Mouse (Mus musculus): ENCODE measurements at regions not wholly inside any gene's neighbourhood (a gene's known extent, or its start where the extent isn't known, plus 50 kb on each side); places are given as distances from the start of the nearest gene placed in this dataset.
"Not testable (repeated sequence)": the region's sequence is repeated elsewhere in the genome, so short reads cannot be mapped to it uniquely, and the experiment has no call there.

- no peak for ATAC-seq (ENCODE audit: insufficient number of reproducible peaks, low FRiP score, low TSS enrichment)
Observed at GRCm38 (mm10) chr3:121584736-121585151, 52.5 kb upstream of the Slc44a3 start.

- no peak for ATAC-seq (ENCODE audit: insufficient number of reproducible peaks, low FRiP score, low TSS enrichment)
Observed at GRCm38 (mm10) chr3:121584317-121584716, 52.1 kb upstream of the Slc44a3 start.

- ATAC-seq (ENCODE audit: insufficient number of reproducible peaks, low FRiP score, low TSS enrichment), result not testable (repeated sequence)
Observed at GRCm38 (mm10) chr3:121582711-121583110, 50.5 kb upstream of the Slc44a3 start.
